Mouse (Mus musculus): ENCODE results near the gene Ptges2.

Gene Ptges2

DNA sequence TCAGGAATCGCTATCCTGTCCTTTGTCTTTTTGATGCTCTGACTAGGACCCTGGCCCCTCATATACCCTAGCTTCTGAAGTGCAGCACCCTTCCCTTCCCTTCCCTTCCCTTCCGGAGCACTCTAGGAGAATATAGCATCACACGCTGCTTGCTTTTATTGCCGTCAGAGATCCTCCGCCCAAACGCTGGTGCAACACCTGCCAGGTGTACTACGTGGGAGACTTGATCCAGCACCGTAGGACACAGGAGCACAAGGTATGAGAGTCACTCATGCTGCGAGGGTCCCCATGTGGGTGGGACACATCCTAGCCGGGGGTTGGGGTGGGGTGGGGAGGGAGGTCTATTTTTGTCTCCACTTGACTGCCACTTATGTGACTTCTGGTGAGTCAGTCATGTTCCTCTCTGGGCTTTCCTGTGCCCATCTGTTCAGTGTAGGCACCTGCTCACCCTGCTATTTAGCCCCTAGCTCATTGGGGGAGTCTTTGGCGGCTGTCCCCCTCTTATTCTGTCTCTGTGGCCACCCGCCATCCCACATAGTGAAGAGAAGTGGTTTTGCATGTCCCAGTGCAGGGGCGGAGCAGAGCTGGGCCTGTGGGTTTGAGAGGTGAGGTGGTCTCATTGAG lies 20.3 kb upstream of the Ptges2 start:
- no peak for DNase-seq (ENCODE audit: low read depth, low spot score)

DNA sequence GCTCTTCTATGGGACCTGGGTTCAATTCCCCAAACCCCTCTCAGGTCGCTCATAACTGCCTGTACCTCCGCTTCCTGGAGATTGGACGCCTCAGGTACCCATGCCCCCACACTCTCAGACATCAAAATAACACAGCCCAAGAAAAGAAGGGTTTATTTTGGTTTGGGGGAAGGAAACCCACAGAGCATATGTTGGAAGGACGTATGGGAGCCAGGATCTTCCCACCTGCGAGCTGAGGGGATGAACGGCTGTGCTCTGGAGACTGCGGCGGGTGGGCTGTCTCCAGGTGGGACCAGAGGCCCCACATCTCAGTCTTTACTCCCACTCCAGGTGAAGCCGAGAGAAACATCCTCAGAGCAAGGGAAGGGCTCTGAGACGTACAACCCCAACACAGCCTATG lies 18.7 kb upstream of the Ptges2 start:
- DNase-seq (ENCODE audit: low read depth, low spot score), result no peak

DNA sequence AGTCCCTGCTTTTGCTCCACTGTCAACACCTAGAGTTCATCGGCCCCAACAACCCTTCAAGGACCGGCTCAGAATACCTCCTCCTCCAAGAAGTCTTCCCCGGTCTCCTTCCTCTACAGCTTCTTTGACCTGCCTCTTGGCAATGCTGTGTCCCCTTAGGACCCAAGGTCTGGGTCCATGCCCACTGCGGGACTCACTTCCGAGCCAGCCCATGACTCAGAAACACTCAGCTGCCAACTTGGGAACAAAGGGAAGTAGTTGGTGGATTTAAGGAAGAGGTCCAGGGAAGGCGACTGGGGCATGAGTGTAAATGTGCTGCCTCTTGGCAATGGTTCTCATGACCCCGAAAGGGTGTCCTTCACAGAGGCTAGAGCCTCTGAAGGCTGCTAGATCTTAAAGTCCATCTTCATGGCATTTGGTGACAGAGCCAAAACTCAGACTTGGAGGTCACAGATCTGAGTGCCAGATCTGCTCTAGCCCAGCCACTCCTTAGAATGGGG lies 15.6 kb upstream of the Ptges2 start:
- DNase-seq (ENCODE audit: low read depth, low spot score), result peak; percentile 59

DNA sequence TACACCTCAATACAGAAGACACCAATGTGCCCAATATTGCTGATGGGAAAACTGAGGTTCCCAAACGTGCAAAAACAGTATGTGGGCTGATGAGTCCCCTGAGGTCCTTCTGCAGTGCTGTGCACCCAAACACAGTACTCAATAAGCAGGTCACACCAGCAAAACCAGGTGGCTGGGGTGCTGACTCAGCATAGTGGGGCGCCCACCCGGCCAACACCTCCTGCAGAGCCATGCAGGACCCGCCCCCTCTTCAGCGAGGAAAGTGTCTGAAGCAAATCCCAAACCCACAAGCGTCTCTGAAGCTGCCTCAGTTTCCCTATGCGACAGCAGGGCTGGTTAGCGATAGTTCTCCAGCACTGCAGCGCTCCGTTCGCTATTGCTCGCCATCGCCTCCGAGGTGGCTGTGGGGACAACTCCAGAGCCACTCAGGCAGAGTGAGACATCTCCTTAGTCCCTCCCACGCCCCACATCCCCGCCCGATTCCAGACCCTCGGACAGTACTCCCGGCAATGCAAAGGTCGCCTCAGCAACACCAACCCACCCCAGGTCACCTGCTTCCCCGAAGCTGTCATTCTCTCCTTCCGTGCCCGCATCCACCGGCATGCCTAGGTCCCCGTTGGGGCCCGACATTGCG lies 14.4 kb upstream of the Ptges2 start:
- DNase-seq (ENCODE audit: low read depth, low spot score), result peak; percentile 19

DNA sequence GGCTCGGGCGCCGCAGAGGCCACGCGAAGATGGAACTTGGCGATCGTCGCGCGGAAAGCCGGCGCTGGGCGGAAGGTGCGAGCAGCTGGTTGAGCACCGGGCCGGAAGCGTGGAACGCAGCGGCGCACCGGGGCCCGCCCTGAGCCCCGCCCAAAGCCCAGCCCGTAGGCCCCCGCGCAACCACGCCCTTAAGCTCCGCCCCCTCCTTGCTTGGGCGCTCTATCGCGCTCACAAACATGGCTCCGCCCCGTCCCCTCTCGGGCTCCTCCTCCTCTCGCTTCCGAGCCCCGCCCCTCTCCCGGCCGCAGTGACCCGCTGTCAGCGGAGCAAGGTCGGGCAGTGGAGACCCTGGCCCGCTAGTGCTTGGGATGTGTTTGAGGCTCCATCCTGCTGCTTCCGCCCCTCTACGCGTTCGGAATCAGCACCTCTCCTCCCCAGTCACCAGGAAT lies 13.9 kb upstream of the Ptges2 start, which contains the start of gene 1110008P14Rik:
TSS of gene 1110008P14Rik (minus strand) at position 164 of the 449 bp plus-strand sequence.
- peak; percentile 95 for DNase-seq (ENCODE audit: low read depth, low spot score)

- DNase-seq (ENCODE audit: low read depth, low spot score), result no peak
Observed at GRCm38 (mm10) chr2:32382689-32383088, 13.0 kb upstream of the Ptges2 start.

- DNase-seq (ENCODE audit: low read depth, low spot score), result no peak
Observed at GRCm38 (mm10) chr2:32387706-32388490, 7.8 kb upstream of the Ptges2 start, which contains the start of gene Lcn2. Gene Lcn2, minus strand, starts transcription at chr2:32388252.

GRCm38 (mm10) chr2:32389157-32389556 lies 6.5 kb upstream of the Ptges2 start:
- no peak for DNase-seq (ENCODE audit: low read depth, low spot score)

- DNase-seq (ENCODE audit: low read depth, low spot score), result no peak
Observed at GRCm38 (mm10) chr2:32390871-32391270, 4.8 kb upstream of the Ptges2 start.

DNA sequence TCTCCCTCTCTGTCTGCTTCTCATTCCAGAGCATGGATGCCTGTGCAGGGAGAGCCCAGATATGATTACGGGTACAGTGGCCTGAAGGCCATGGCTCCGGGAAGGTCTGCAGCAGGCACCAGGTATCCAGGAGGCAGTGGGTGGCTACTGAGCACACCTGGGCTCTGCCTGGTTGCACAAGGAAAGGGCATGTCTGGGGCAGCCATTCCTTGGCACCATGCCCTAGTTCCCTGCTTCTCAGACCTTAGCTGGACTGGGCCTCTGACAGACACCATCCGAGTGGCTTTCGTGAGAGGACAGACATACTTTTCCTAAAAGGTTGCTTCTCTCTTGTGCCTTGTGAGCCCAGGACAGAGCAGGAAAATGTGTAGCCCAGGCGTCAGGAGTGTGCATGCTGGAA lies 3.6 kb upstream of the Ptges2 start:
- no peak for DNase-seq (ENCODE audit: low read depth, low spot score)

- DNase-seq (ENCODE audit: low read depth, low spot score), result peak; percentile 68
Observed at GRCm38 (mm10) chr2:32394973-32395372, 723 bp upstream of the Ptges2 start.

DNA sequence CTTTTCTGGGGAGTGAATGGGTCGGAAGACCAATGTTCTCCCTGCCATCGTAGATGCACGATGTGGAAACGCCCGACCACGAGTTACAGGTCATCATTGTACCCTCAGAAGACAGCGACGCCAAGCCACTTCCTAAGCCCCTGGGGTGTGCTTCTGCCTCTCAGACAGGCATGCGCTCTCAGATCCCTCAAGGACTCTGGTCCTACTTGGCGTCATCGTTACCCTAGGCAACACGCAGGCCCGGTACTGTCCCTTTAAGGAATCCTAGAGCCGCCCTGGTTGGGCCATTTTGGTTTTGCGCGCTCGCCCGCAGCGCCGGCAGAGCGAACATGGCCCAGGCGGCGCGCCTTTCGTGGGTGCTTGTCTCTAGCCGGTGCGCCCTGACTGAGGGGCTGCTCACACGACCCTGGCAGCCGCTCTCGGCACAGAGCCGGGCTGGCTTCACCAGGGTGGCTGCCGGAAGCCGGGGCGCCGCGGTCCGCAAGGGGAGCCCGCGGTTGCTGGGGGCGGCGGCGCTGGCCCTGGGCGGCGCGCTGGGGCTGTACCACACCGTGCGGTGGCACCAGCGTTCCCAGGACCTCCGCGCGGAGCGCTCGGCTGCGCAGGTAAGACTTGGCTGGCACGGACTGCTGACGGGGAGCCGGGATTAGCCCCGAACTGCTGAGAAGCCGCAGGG lies 388 bp downstream of the Ptges2 start:
- peak; percentile 99 for DNase-seq (ENCODE audit: low read depth, low spot score)

DNA sequence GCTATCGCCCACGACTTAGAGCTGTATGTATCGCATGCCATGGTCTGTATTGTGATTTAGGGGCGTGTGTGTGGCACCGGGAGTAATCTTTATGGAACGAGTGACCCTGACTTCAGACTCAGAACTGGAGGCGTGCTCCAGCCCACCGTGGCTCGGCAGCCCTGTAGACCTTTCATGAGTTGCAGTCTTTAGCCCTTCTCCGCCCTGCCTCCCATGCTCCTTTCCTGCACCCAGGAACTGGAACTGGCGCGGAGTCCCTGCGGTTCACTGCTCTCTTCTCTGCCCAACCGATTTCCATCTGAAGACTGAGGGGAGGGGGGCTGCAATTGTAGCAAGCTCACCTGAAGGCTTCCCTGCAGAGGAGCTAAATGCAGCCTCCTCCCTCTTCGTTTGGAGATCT lies 999 bp downstream of the Ptges2 start:
- DNase-seq (ENCODE audit: low read depth, low spot score), result peak; percentile 35

DNA sequence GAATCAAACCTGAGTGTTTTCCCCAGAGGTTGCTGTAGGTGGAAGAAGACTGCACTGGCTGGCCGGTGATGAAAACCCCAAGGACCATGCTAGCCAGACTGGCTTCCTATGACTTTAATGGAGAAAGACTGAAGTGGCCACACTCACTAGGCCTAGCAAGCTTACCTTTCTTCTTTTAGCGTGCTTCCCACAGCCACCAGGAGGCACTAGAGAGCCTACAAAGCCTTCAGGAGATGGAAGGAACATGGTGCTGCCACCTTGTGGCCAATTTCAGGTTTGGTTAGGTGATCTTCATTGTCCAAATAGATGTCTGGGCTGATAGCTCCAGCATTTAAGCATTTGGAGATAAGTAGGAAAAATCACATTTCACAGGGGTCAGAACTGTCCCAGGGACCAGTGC lies 9.0 kb downstream of the Ptges2 start:
- DNase-seq (ENCODE audit: low read depth, low spot score), result peak; percentile 100

GRCm38 (mm10) chr2:32407144-32407824 lies 11.6 kb downstream of the Ptges2 start:
- no peak for DNase-seq (ENCODE audit: low read depth, low spot score)

DNA sequence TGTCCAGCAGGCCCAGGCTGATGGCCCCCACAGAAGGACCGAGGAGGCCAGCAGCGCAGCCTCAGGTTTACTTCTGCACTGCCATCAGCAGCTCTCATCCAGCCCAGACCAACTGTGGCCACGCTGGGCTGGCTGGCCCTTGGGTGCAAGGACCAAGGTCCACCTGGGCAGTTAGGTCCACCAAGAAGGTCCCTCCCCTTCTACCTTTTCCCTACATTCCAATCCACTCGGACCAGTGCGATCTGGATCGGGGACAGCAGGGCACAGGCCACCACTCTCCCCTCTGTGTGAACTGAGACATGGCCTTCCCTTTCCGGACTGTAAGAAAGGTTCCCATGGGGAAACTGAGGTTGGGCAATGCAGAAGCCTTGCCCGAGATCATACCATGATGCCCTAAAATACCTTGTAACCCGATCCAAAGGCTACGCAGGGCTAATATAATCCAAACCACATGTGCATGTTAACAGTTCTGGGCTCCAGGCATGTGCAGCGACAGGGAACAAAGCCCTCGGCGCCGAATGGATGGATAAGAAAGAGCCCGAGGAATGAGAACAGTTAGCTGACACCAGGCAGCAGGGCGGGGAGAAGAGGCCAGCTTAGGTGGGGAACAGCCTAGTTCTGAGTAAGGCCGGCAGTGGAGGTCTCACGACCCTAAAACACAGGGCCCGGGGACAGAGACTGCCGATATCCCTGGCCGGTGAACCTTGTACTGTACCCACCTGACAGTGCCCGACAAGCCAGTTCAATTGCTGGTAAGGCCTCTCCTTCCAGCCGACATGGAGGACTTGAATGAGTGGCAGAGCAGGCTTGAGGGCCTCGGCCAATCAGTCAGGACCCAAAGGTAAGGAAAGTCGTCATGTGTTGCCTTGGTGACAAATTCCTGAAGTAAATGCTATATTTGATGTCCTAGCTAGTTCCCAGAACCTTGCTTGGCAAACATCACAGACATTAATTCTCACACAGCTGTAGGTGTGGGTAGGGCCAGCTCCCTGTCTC lies 13.0 kb downstream of the Ptges2 start:
- no peak for DNase-seq (ENCODE audit: low read depth, low spot score)

DNA sequence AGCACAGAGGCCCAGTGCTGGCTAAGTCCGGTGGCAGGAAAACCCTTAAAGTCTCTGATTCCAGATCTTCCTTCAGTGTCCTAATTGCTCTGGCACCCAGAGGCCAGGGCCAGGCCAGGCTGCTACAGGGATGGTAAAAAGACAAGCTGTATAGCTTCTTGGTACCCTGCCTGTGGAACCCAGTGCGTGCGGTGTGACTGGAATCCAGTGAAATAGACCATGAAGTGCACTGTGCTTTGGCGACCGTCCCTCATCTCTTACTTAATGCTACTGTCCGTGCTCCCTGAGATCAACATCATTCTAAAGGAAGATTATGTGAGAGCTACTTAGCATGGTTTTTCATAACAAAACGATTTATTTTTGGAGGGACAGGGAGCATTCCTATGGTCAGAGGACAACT lies 15.7 kb downstream of the Ptges2 start:
- no peak for DNase-seq (ENCODE audit: low read depth, low spot score)

- no peak for DNase-seq (ENCODE audit: low read depth, low spot score)
Observed at GRCm38 (mm10) chr2:32412742-32413531, 17.2 kb downstream of the Ptges2 start.

GRCm38 (mm10) chr2:32413936-32414335 lies 18.2 kb downstream of the Ptges2 start:
- no peak for DNase-seq (ENCODE audit: low read depth, low spot score)

All from 3T3-L1 (cell line).